Mouse (Mus musculus) stomach, postnatal 0 days (tissue): ENCODE measurements around the gene Il21. TPM values are rescaled to one million over a fixed set of nuclear protein-coding genes. Genes with fewer than 3 reads are reported as not detected.

ENCODE experiments used
- ATAC-seq: fragments of 200-750 bp; cut with Nextera tagmentation; 2 replicates; pipeline ENCODE4 v1.8.0; 2017; ENCODE audit not compliant: low FRiP score, low TSS enrichment
- DNase-seq: peaks from one replicate; pipeline ENCODE4 v3.0.0-alpha.2; 2016; ENCODE audit warnings: low spot score
- H3K27ac ChIP-seq: fragments of 300-500 bp; sonication (generic); replicated peaks from 2 replicates; pipeline ENCODE4 v1.5.1; 2014; ENCODE audit warnings: mild to moderate bottlenecking, control low read depth
- H3K27me3 ChIP-seq: fragments of 300-500 bp; sonication (generic); 2 replicates; pipeline ENCODE4 v1.6.1; 2014; ENCODE audit warnings: low read length; ENCODE audit not compliant: control insufficient read depth, insufficient read depth
- H3K36me3 ChIP-seq: fragments of 300-500 bp; sonication (generic); 2 replicates; pipeline ENCODE4 v1.6.1; 2014; ENCODE audit warnings: low read length, mixed read lengths; ENCODE audit not compliant: control insufficient read depth, insufficient read depth
- H3K4me1 ChIP-seq: fragments of 300-500 bp; sonication (generic); replicated peaks from 2 replicates; pipeline ENCODE4 v1.6.1; 2014; ENCODE audit warnings: antibody characterized with exemption; ENCODE audit not compliant: control insufficient read depth, insufficient read depth
- H3K4me2 ChIP-seq: fragments of 300-500 bp; sonication (generic); replicated peaks from 2 replicates; pipeline ENCODE4 v1.6.1; 2014; ENCODE audit warnings: low read depth, mild to moderate bottlenecking, control low read depth, moderate library complexity
- H3K4me3 ChIP-seq: fragments of 300-500 bp; sonication (generic); 2 replicates; pipeline ENCODE4 v1.5.1; 2014; ENCODE audit warnings: low read depth, low read length, control low read depth
- H3K9ac ChIP-seq: fragments of 300-500 bp; sonication (generic); 2 replicates; pipeline ENCODE4 v1.6.1; 2014; ENCODE audit warnings: mild to moderate bottlenecking, low read length, control low read depth, mixed read lengths
- H3K9me3 ChIP-seq: fragments of 300-500 bp; sonication (generic); 2 replicates; pipeline ENCODE4 v1.6.1; 2016; ENCODE audit warnings: low read length; ENCODE audit not compliant: control insufficient read depth
- CTCF ChIP-seq: IDR thresholded peaks from 2 replicates; pipeline ENCODE4 v1.5.1; 2016; ENCODE audit warnings: antibody characterized with exemption, low read depth, mild to moderate bottlenecking, moderate library complexity
- EP300 ChIP-seq: optimal IDR thresholded peaks from 2 replicates; pipeline ENCODE3; 2016; ENCODE audit warnings: antibody characterized with exemption
- WGBS: fragments of 180-500 bp; shearing (Covaris S2); extraction: QIAGEN DNeasy Blood & Tissue Kit; methylation state at CpG from one replicate; pipeline ENCODE4 v1.1.7; 2014; 5-methylcytosine and 5-hydroxymethylcytosine counted together
- polyA plus RNA-seq: library from polyadenylated mRNA; unstranded; fragments of >200 nt; fragmentation: Nextera tagmentation; extraction: Ambion mirVana; gene quantifications from 2 replicates; pipeline ENCODE4 v1.2.1, GENCODE M21; 2015

Il21 gene
- polyA plus RNA-seq, 1 experiment from 2014 or later, result not detected

- no peak for ATAC-seq
- TF ChIP-seq CTCF (no peak), EP300 (no peak)
- H3K27ac ChIP-seq, result no peak overlapping the region
- no peaks in the 10 kb centered on the region for H3K9me3 ChIP-seq
- DNase-seq, result no peak
- H3K36me3 ChIP-seq, result no peaks in the 10 kb centered on the region
- WGBS, result 82% methylated on average over 4 of the region's 4 CpGs
- H3K27me3 ChIP-seq, result no peaks in the 10 kb centered on the region
- H3K9ac ChIP-seq, result no peak overlapping the region
- no peaks in the 10 kb centered on the region for H3K4me1 ChIP-seq
- no peak overlapping the region for H3K4me3 ChIP-seq
- H3K4me2 ChIP-seq, result no peak overlapping the region
Observed at GRCm38 (mm10) chr3:37269926-37270325, 37.5 kb upstream of the Il21 start.

GRCm38 (mm10) chr3:37268338-37268737 is 35.9 kb upstream of the Il21 start:
- Histone ChIP-seq H3K9ac (no peak overlapping the region), H3K4me2 (no peak overlapping the region), H3K36me3 (no peaks in the 10 kb centered on the region), H3K9me3 (no peaks in the 10 kb centered on the region), H3K27ac (no peak overlapping the region), H3K4me3 (no peak overlapping the region), H3K27me3 (no peaks in the 10 kb centered on the region), H3K4me1 (no peaks in the 10 kb centered on the region)
- DNase-seq (no peak), ATAC-seq (no peak)
- WGBS, result 82% methylated on average over 11 of the region's 11 CpGs
- TF ChIP-seq CTCF, result no peak
- TF ChIP-seq EP300, result no peak

- Histone ChIP-seq H3K27ac (no peak overlapping the region), H3K36me3 (no peaks in the 10 kb centered on the region), H3K9me3 (no peaks in the 10 kb centered on the region), H3K4me1 (no peaks in the 10 kb centered on the region), H3K27me3 (no peaks in the 10 kb centered on the region), H3K9ac (no peak overlapping the region), H3K4me3 (no peak overlapping the region), H3K4me2 (no peak overlapping the region)
- no peak for ATAC-seq
- 40% methylated on average over 10 of the region's 10 CpGs for WGBS
- no peak for DNase-seq
- no peak for TF ChIP-seq EP300
- TF ChIP-seq CTCF, result no peak
Observed at GRCm38 (mm10) chr3:37259331-37259999, 27.0 kb upstream of the Il21 start.

- H3K27ac ChIP-seq, result no peak overlapping the region
- WGBS, result 84% methylated on average over 15 of the region's 15 CpGs
- H3K4me1 ChIP-seq, result no peaks in the 10 kb centered on the region
- H3K9ac ChIP-seq, result no peak overlapping the region
- DNase-seq (no peak), ATAC-seq (no peak)
- no peaks in the 10 kb centered on the region for H3K36me3 ChIP-seq
- no peak overlapping the region for H3K4me2 ChIP-seq
- no peak overlapping the region for H3K4me3 ChIP-seq
- TF ChIP-seq CTCF (no peak), EP300 (no peak)
- no peaks in the 10 kb centered on the region for H3K27me3 ChIP-seq
- no peaks in the 10 kb centered on the region for H3K9me3 ChIP-seq
Observed at GRCm38 (mm10) chr3:37257776-37258175, 25.3 kb upstream of the Il21 start.

GRCm38 (mm10) chr3:37250967-37251366 is 18.5 kb upstream of the Il21 start:
- WGBS, result 91% methylated on average over 3 of the region's 3 CpGs
- no peak for DNase-seq
- Histone ChIP-seq H3K9ac (no peak overlapping the region), H3K4me3 (no peak overlapping the region), H3K36me3 (no peaks in the 10 kb centered on the region), H3K4me2 (no peak overlapping the region), H3K27ac (no peak overlapping the region), H3K4me1 (no peaks in the 10 kb centered on the region), H3K9me3 (no peaks in the 10 kb centered on the region), H3K27me3 (no peaks in the 10 kb centered on the region)
- TF ChIP-seq EP300 (no peak), CTCF (no peak)
- ATAC-seq, result no peak

- WGBS, result 78% methylated on average over 4 of the region's 4 CpGs
- DNase-seq, result no peak
- no peaks in the 10 kb centered on the region for H3K36me3 ChIP-seq
- H3K4me1 ChIP-seq, result no peaks in the 10 kb centered on the region
- TF ChIP-seq CTCF (no peak), EP300 (no peak)
- H3K4me2 ChIP-seq, result no peak overlapping the region
- ATAC-seq, result no peak
- H3K4me3 ChIP-seq, result no peak overlapping the region
- H3K9me3 ChIP-seq, result no peaks in the 10 kb centered on the region
- no peaks in the 10 kb centered on the region for H3K27me3 ChIP-seq
- H3K9ac ChIP-seq, result no peak overlapping the region
- no peak overlapping the region for H3K27ac ChIP-seq
Observed at GRCm38 (mm10) chr3:37235025-37235424, 2.6 kb upstream of the Il21 start.
